Mouse (Mus musculus) liver, postnatal 0 days (tissue): ENCODE measurements around the gene Rtcb.

Experiments
- CTCF ChIP-seq: sonication (generic); IDR thresholded peaks from 2 replicates; pipeline ENCODE4 v1.5.1; 2016; ENCODE audit warnings: antibody characterized with exemption, low read depth
- EP300 ChIP-seq: IDR thresholded peaks from 2 replicates; pipeline ENCODE4 v1.6.1; 2016; ENCODE audit warnings: antibody characterized with exemption, low read depth, mild to moderate bottlenecking

DNA sequence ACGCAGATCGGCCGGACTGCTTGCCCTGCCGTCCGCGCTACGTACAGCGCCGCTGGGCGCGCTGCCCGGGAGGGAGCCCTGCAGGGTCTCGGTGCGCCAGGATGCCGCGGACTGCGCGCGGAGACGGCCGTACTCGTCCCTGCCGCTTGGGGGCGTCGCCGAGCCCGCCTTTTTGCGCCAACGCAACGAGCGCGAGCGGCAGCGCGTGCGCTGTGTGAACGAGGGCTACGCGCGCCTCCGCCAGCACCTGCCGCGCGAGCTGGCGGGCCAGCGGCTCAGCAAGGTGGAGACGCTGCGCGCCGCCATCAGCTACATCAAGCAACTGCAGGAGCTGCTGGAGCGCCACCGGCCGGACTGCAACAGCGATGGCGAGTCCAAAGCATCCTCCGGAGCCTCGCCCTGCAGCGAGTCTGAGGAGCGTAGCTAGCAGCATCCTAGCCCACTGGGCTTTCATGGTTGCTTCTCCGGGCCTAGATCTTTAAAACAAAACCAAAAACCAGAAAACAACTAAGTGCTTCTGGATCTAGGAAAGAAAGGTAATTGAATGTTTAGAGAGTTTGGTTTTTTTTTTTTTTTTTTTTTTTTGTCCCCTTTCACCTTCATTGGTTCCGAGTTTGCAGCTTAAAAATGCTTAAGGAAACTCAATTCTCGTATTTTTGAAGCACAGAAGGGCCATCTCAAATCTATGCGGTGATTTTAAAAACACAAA lies 29.0 kb downstream of the Rtcb start:
- peak; percentile 40 for TF ChIP-seq CTCF
- no peak for TF ChIP-seq EP300
